Mouse (Mus musculus) left cerebral cortex, postnatal 10 days (tissue): ENCODE measurements around the gene Gm40193. TPM values are rescaled to one million over a fixed set of nuclear protein-coding genes. Genes with fewer than 3 reads are reported as not detected.
"Not testable (repeated sequence)": the region's sequence is repeated elsewhere in the genome, so short reads cannot be mapped to it uniquely, and the experiment has no call there.

Source experiments
- DNase-seq, 2 experiments: peaks; one replicate each; pipeline ENCODE4 v3.0.0; 2021 to 2022; ENCODE audit warnings: low spot score in 2 of 2, mixed read lengths in 1 of 2; ENCODE audit errors: extremely low spot score in 1 of 2
- intact Hi-C: fragments of 180-260 bp; cut with DNase I; formaldehyde crosslinking; loops from one replicate; pipeline ENCODE4 v1.15.1; 2025
- total RNA-seq, 2 experiments: library from RNA; stranded (reverse); gene quantifications; 2 replicates each; pipeline ENCODE4 v1.2.3; 2021

Gene Gm40193
- total RNA-seq: not detected

GRCm38 (mm10) chr11:70532839-70533238 is at the start of gene Gm40193:
Gene Gm40193, minus strand, starts transcription at chr11:70532939.
- DNase-seq: no peak
- intact Hi-C loops: no loop called here

GRCm38 (mm10) chr11:70582196-70582595 is 49.5 kb upstream of the Gm40193 start:
- intact Hi-C loops: no loop called here
- no peak for DNase-seq

- intact Hi-C loops: no loop called here
- DNase-seq: no peak
These were observed 48.2 kb upstream of the Gm40193 start for GRCm38 (mm10) chr11:70580921-70581320.

GRCm38 (mm10) chr11:70580358-70580720 is 47.6 kb upstream of the Gm40193 start:
- DNase-seq: no peak
- intact Hi-C loops: no loop called here

- intact Hi-C loops: no loop called here
- DNase-seq: no peak
These were observed 47.1 kb upstream of the Gm40193 start for GRCm38 (mm10) chr11:70579710-70580357.

GRCm38 (mm10) chr11:70578962-70579361 is 46.2 kb upstream of the Gm40193 start:
- no peak for DNase-seq
- intact Hi-C loops: no loop called here

- intact Hi-C loops: no loop called here
- no peak for DNase-seq
These were observed 44.5 kb upstream of the Gm40193 start for GRCm38 (mm10) chr11:70577201-70577600.

GRCm38 (mm10) chr11:70573872-70574271 is 41.1 kb upstream of the Gm40193 start:
- intact Hi-C loops: no loop called here
- DNase-seq: no peak

- no peak for DNase-seq
- intact Hi-C loops: no loop called here
These were observed 39.7 kb upstream of the Gm40193 start for GRCm38 (mm10) chr11:70572348-70572902.

GRCm38 (mm10) chr11:70571641-70572040 is 38.9 kb upstream of the Gm40193 start:
- DNase-seq: no peak
- intact Hi-C loops: no loop called here

GRCm38 (mm10) chr11:70570614-70571013 is 37.9 kb upstream of the Gm40193 start:
- DNase-seq, intact Hi-C loops: not testable (repeated sequence)

- DNase-seq: no peak
- intact Hi-C loops: no loop called here
These were observed 33.8 kb upstream of the Gm40193 start for GRCm38 (mm10) chr11:70566586-70566985.

- DNase-seq: no peak
- intact Hi-C loops: loop anchor here (5.0 kb wide), 1 partner anchor 33 kb away; no protein-coding TSS in a partner anchor
These were observed 31.6 kb upstream of the Gm40193 start for GRCm38 (mm10) chr11:70564276-70564873.

GRCm38 (mm10) chr11:70563470-70564275 is 30.9 kb upstream of the Gm40193 start:
- DNase-seq: peak in 1 of 2 experiments; percentile 72

GRCm38 (mm10) chr11:70562995-70563469 is 30.3 kb upstream of the Gm40193 start:
- intact Hi-C loops: loop anchor here (5.0 kb wide), 1 partner anchor 34 kb away; no protein-coding TSS in a partner anchor
- no peak for DNase-seq

More at GRCm38 (mm10) chr11:70563470-70564275, 30.9 kb upstream of the Gm40193 start:
- intact Hi-C loops: loop anchor here (5.0 kb wide), 1 partner anchor 34 kb away; no protein-coding TSS in a partner anchor

GRCm38 (mm10) chr11:70562287-70562994 is 29.7 kb upstream of the Gm40193 start, which contains the start of gene Mink1:
Gene Mink1, plus strand, starts transcription at chr11:70562881.
- intact Hi-C loops: loop anchor here (5.0 kb wide), 1 partner anchor 35 kb away; no protein-coding TSS in a partner anchor
- DNase-seq: peak; percentile 84 to 93

GRCm38 (mm10) chr11:70561937-70562286 is 29.2 kb upstream of the Gm40193 start:
- intact Hi-C loops: loop anchor here (5.0 kb wide), 1 partner anchor 35 kb away; no protein-coding TSS in a partner anchor
- DNase-seq: no peak

GRCm38 (mm10) chr11:70557545-70557944 is 24.8 kb upstream of the Gm40193 start:
- no peak for DNase-seq
- intact Hi-C loops: no loop called here
